Mouse (Mus musculus): ENCODE measurements at regions not wholly inside any gene's neighbourhood (a gene's known extent, or its start where the extent isn't known, plus 50 kb on each side); places are given as distances from the start of the nearest gene placed in this dataset.

- in situ Hi-C loops (cut with MboI), result loop anchor here (10.0 kb wide), 1 partner anchor 244 kb away; no protein-coding TSS in a partner anchor
These were observed 59.8 kb upstream of the Ubash3b start for GRCm38 (mm10) chr9:41221110-41221790.

- in situ Hi-C loops (cut with MboI), result loop anchor here (10.0 kb wide), 1 partner anchor 245 kb away; no protein-coding TSS in a partner anchor
These were observed 58.7 kb upstream of the Ubash3b start for GRCm38 (mm10) chr9:41220105-41220669.

DNA sequence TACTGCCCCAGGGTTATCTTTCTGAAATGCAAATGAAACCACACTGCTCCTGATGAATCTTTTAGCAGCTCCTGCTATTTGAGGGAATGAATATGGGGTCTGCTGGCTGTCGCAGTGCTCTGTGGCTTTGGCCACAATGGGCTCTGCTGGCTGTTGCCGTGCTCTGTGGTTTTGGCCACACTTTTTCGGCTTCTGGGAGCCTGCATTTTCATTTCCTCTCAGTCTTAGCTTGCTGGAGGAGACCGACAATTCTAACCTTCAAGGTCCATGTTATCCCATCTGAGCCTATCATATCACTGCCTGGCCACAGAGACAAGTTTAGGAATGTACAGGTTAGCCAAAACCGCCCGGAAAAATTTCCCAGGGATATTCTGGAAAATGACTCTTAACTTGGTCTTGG lies 57.2 kb upstream of the Ubash3b start:
- in situ Hi-C loops (cut with MboI), result no loop called here

DNA sequence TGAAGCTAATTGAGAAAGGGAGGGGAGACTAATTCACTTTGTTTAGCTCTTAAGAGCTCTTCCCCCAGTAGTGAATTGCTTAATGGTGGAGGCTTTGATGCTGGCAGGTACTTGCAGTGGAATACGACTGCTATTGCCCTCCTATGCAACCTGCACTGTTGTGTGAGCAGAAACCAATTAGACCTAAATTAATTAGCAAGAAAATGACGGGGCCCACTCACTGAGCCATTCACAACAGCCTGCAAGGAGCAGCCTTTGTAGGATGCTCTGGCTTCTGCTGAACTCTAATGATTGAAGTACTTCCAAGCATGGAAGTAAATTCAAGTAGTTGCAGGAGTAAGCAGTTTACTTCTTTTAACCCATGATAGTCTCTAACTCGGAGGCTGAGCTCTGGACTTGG lies 54.8 kb upstream of the Ubash3b start:
- in situ Hi-C loops (cut with MboI), result no loop called here

- in situ Hi-C loops (cut with MboI), result no loop called here
These were observed 53.5 kb upstream of the Ubash3b start for GRCm38 (mm10) chr9:41215026-41215425.

DNA sequence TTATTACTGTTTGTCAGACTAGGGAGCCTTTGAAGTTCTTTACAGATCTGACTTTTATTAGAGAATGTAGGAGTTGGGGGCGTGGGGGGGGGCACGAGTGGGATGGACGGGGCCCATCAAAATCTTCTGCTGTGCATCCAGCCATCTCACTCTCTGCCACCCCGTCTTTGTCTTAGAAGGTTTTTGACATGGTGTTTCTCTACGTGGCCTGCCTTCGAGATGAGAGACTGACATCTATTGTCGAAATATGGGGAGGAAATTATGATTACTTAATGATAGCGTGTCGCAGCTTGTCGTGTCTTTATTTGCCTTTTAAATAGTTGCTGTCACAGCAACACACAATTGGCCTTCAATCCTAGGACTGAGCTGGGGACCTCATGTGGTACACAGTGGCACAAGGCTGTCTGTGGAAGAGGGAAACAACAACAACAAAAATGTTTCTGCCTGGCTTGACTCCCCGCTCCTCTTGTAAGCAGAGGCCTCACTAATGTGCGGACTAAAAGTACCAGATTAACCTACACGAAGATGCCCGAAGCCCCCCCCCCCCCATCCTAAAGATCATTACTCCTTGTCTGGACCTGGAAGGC lies 51.5 kb upstream of the Ubash3b start:
- in situ Hi-C loops (cut with MboI), result no loop called here

GRCm38 (mm10) chr9:41212303-41212901 lies 50.9 kb upstream of the Ubash3b start:
- in situ Hi-C loops (cut with MboI), result no loop called here

GRCm38 (mm10) chr9:41211865-41212302 lies 50.4 kb upstream of the Ubash3b start:
- in situ Hi-C loops (cut with MboI), result no loop called here
